Mouse (Mus musculus): Measurements from ENCODE around the gene Dok3.

Dok3 gene

GRCm38 (mm10) chr13:55477492-55477891 is 51.6 kb downstream of the Dok3 start:
- DNase-seq (ENCODE audit: low read depth, low spot score), result no peak

- no peak for DNase-seq (ENCODE audit: low read depth, low spot score)
Observed at GRCm38 (mm10) chr13:55476256-55476655, 52.8 kb downstream of the Dok3 start.

GRCm38 (mm10) chr13:55475750-55476149 is 53.3 kb downstream of the Dok3 start:
- DNase-seq (ENCODE audit: low read depth, low spot score), result no peak

- DNase-seq (ENCODE audit: low read depth, low spot score), result no peak
Observed at GRCm38 (mm10) chr13:55474621-55475069, 54.5 kb downstream of the Dok3 start.

- no peak for DNase-seq (ENCODE audit: low read depth, low spot score)
Observed at GRCm38 (mm10) chr13:55473961-55474360, 55.1 kb downstream of the Dok3 start.
